Mouse (Mus musculus) MEL (cell line): ENCODE measurements at regions not wholly inside any gene's neighbourhood (a gene's known extent, or its start where the extent isn't known, plus 50 kb on each side); places are given as distances from the start of the nearest gene placed in this dataset.

Source experiments
- E2F4 ChIP-seq: IDR thresholded peaks from 2 replicates; pipeline ENCODE4 v1.6.1; 2011; ENCODE audit warnings: low read depth, low read length, improper control_type of control experiment, borderline replicate concordance
- MAFK ChIP-seq: IDR thresholded peaks from 2 replicates; pipeline ENCODE4 v1.6.1; 2011; ENCODE audit warnings: low read depth, mild to moderate bottlenecking, low read length, improper control_type of control experiment, borderline replicate concordance
- MAX ChIP-seq: IDR thresholded peaks from 2 replicates; pipeline ENCODE4 v1.6.1; 2011; ENCODE audit warnings: low read length, improper control_type of control experiment
- MAZ ChIP-seq: IDR thresholded peaks from 2 replicates; pipeline ENCODE4 v1.6.1; 2012; ENCODE audit warnings: low read depth, mild to moderate bottlenecking, inconsistent platforms, low read length, improper control_type of control experiment
- POLR2A ChIP-seq, 2 experiments: IDR thresholded peaks; 2 replicates each; pipeline ENCODE4 v1.6.1; 2011 to 2012; ENCODE audit warnings: low read length in 2 of 2, mild to moderate bottlenecking in 2 of 2, control low read depth in 1 of 2, improper control_type of control experiment in 1 of 2, low read depth in 1 of 2, moderate library complexity in 1 of 2; ENCODE audit not compliant: control insufficient read depth in 1 of 2, insufficient read depth in 1 of 2, poor library complexity in 1 of 2
- RCOR1 ChIP-seq: IDR thresholded peaks from 2 replicates; pipeline ENCODE4 v1.6.1; 2012; ENCODE audit warnings: low read depth, mild to moderate bottlenecking, inconsistent platforms, low read length, improper control_type of control experiment

GRCm38 (mm10) chr9:23059526-23059925 is 163.3 kb upstream of the Bmper start:
- TF ChIP-seq POLR2A (IDR thresholded peaks at IDR 0.05; ENCODE audit: control insufficient read depth in 1 of 2, insufficient read depth in 1 of 2, low read depth in 1 of 2, low read length in 2 of 2, poor library complexity in 1 of 2) = no peak
- no peak for TF ChIP-seq MAZ
- TF ChIP-seq E2F4 = no peak
- no peak for TF ChIP-seq MAX
- TF ChIP-seq MAFK = no peak
- TF ChIP-seq RCOR1 = no peak
